Mouse (Mus musculus) lung, adult 2 months (tissue): Measurements from ENCODE around the gene Cmtr1.

Source experiments
- CTCF ChIP-seq: fragments of 200-500 bp; IDR thresholded peaks from 2 replicates; pipeline ENCODE4 v1.5.1; 2011; ENCODE audit warnings: mild to moderate bottlenecking, low read length, control low read depth; ENCODE audit not compliant: insufficient read depth
- POLR2A ChIP-seq: fragments of 200-500 bp; IDR thresholded peaks from 2 replicates; pipeline ENCODE4 v1.6.1; 2011; ENCODE audit warnings: low read depth, mild to moderate bottlenecking, control low read depth, low read length, borderline replicate concordance; ENCODE audit errors: extremely low read depth

DNA sequence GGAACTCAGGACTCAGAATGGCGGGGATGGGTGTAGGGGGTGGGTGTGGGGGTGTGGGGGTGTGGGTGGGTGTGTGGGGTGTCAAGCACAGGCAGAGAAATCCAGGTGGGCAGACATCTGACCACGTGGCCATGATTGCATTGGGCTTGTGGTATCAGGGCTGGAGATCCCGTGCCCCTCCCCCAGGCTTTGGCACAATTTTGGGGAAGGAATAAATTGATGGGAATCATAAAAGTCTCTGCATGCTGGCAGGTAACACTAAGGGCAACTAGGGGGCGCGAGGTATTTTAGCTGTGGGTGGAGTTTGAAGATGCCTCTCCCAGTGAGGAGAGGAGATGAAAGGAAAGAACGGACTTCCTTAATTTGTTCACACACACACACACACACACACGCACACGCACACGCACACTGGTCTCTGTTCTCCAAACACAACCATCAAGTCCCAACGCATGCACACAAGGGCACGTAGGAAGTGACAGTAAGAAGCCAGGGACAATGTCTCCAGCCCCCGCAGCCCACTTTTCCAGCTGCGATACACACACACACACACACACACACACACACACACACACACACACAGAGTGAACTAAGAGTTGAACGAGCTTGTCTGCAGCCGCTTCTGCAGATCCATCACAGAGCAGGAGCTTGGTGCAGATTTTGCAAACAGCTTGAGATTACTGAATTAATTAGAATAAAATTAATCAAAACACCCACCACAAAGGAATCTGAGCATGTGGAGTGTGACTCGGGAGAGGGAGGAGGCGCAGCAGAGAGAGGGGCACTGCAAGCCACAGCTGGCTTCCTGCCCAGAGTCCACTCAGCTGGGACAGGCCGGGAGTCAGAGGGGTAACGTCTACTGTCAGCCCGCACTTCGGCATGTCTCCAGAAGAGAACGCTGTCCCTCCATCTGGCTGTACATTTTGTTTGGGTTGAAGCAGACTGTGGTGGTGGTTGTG, 77.7 kb downstream of the Cmtr1 start:
- no peak for TF ChIP-seq CTCF
- no peak for TF ChIP-seq POLR2A
